Comparison of ENCODE assay signal across 12 mouse cellular contexts in the genomic region with DNA sequence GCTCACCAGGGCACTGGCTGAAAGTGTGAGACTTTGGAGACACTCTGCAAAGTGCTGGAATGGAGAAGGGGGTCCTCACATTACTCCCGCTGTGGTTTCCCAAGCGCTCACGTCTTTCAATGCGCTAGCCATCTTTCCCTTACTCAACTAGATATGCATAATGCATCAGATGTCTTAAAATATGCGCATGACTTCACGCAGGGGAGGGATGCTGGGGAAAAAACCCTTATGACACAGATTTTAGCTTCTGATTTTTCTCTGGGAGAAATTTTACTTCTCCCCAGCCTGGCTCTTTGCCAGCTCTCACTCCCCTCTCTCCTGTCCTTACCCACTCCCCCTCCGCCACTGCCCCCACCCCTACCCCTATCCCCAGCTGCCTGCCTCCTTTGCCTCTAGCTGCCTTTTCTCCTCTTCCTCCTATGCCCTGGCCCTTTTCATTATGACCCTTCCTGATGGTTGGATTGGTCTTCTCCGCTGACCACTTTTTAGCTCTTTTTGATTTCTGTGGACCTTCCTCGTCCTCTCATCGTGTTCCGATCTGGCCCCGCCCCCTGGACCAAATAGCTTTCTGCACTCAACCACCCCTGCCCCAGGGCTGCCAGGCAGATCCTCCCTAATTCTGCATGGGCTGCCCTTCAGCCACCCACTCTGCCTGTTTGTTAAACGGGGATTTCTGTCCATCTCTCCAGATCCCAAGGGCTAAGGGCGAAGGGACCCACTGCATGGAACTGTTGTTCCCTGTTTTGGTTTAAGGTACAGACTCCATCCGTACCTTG. TPM values are rescaled to one million over a fixed set of nuclear protein-coding genes. Genes with fewer than 3 reads are reported as not detected.
DNase-seq lines count a peak whose midpoint lies in the region; ATAC-seq and TF ChIP-seq lines count a peak whose summit lies in the region.
"Had no signal": no experiment of that assay in that cellular context is flagged by ENCODE, and none has a peak within 500 bp of the region (broad histone marks: within the 10 kb centered on the region; RNA-seq: fewer than 3 reads in every experiment).

No protein-coding gene starts in this region.

- WGBS in hindbrain, embryonic 15.5 days, result 27% methylated on average over 15 of the region's 15 CpGs
- WGBS in neural tube, embryonic 15.5 days, result 30% methylated on average over 15 of the region's 15 CpGs

- H3K36me3 ChIP-seq in hindbrain, embryonic 15.5 days, result no peaks in the 10 kb centered on the region
- H3K36me3 ChIP-seq in neural tube, embryonic 15.5 days, result no peaks in the 10 kb centered on the region
- H3K36me3 ChIP-seq: limb, embryonic 13.5 days had no signal

- 0 out of 2 replicates have a peak overlapping the region, but pooled peaks have one; percentile 23 for H3K9ac ChIP-seq in hindbrain, embryonic 15.5 days
- H3K9ac ChIP-seq in neural tube, embryonic 15.5 days (replicated peaks), result no peak overlapping the region

- intact Hi-C loops in gastrocnemius, adult 2 months (cut with DNase I), result loop anchor here (1.0 to 5.0 kb wide), 3 partner anchors 114 to 403 kb away; no protein-coding TSS in a partner anchor

- no peaks in the 10 kb centered on the region for H3K9me3 ChIP-seq in hindbrain, embryonic 15.5 days
- no peaks in the 10 kb centered on the region for H3K9me3 ChIP-seq in neural tube, embryonic 15.5 days (replicated peaks)
- H3K9me3 ChIP-seq: limb, embryonic 13.5 days had no signal

- ATAC-seq in hindbrain, embryonic 15.5 days (ENCODE audit: low FRiP score, low read depth), result no peak
- no peak; the same call in 1 of the 2 replicates for ATAC-seq in neural tube, embryonic 15.5 days (ENCODE audit: low FRiP score)

- peak overlapping the region; percentile 24; the same call in 1 of the 2 replicates for H3K27ac ChIP-seq in gastrocnemius, adult 2 months
- peak overlapping the region; percentile 68 for H3K27ac ChIP-seq in hindbrain, embryonic 15.5 days (replicated peaks)
- peak overlapping the region; percentile 88 for H3K27ac ChIP-seq in neural tube, embryonic 15.5 days (replicated peaks)
- H3K27ac ChIP-seq: kidney, postnatal 0 days; limb, embryonic 13.5 days; macrophage had no signal

- no peak for TF ChIP-seq CTCF in gastrocnemius, adult 2 months (IDR thresholded peaks at IDR 0.05)

- H3K4me2 ChIP-seq in hindbrain, embryonic 15.5 days, result peak overlapping the region; percentile 3; the same call in 1 of the 2 replicates
- no peak overlapping the region for H3K4me2 ChIP-seq in neural tube, embryonic 15.5 days
- H3K4me2 ChIP-seq: limb, embryonic 13.5 days had no signal

- no peaks in the 10 kb centered on the region for H3K27me3 ChIP-seq in hindbrain, embryonic 15.5 days
- H3K27me3 ChIP-seq in neural tube, embryonic 15.5 days (replicated peaks), result no peaks in the 10 kb centered on the region

- no peak for DNase-seq in gastrocnemius, adult 2 months
- DNase-seq in gastrocnemius, postnatal 10 days, result no peak
- DNase-seq in right cerebral cortex, postnatal 14 days, result peak; percentile 65
- no peak for DNase-seq in right cerebral cortex, postnatal 25 days
- DNase-seq in layer of hippocampus, postnatal 14 days (ENCODE audit: low spot score in 2 of 2), result no peak
- no peak for DNase-seq in cerebellum, adult 9-11 months

- H3K4me3 ChIP-seq in gastrocnemius, adult 2 months, result no peak overlapping the region
- no peak overlapping the region for H3K4me3 ChIP-seq in hindbrain, embryonic 15.5 days
- no peak overlapping the region for H3K4me3 ChIP-seq in neural tube, embryonic 15.5 days (replicated peaks)
- H3K4me3 ChIP-seq: limb, embryonic 13.5 days had no signal

- peaks cover 31% of the 10 kb centered on the region for H3K4me1 ChIP-seq in hindbrain, embryonic 15.5 days (replicated peaks)
- H3K4me1 ChIP-seq in neural tube, embryonic 15.5 days, result peaks cover 34% of the 10 kb centered on the region

RNA-seq across cellular contexts. Expression of a gene that starts 6.1 kb away (rescaled TPM):
- 1 to 10 TPM; 5.8 to 7.0 TPM for total RNA-seq in gastrocnemius, adult 2 months (2021)
- total RNA-seq in gastrocnemius, postnatal 10 days (2021), result 1 to 10 TPM; 5.9 to 7.2 TPM
- 16.9 and 17.0 TPM in 2 replicates for polyA plus RNA-seq in hindbrain, embryonic 15.5 days (2015; fragmentation: Nextera tagmentation; extraction: Ambion mirVana)
- 18.9 and 23.1 TPM in 2 replicates for polyA plus RNA-seq in neural tube, embryonic 15.5 days (2015; fragmentation: Nextera tagmentation; extraction: Ambion mirVana)
- total RNA-seq in layer of hippocampus, postnatal 14 days (2021), result 100 to 1,000 TPM; 211 to 242 TPM
- polyA plus RNA-seq: macrophage had no signal

RNA-seq across cellular contexts. Expression of a gene that starts 13.5 kb away (rescaled TPM):
- total RNA-seq in gastrocnemius, adult 2 months (2021), result 10 to 100 TPM; 37.5 to 45.5 TPM
- 10 to 100 TPM; 32.3 to 35.7 TPM for total RNA-seq in gastrocnemius, postnatal 10 days (2021)
- polyA plus RNA-seq in hindbrain, embryonic 15.5 days (2015; fragmentation: Nextera tagmentation; extraction: Ambion mirVana), result 17.6 and 19.2 TPM in 2 replicates
- polyA plus RNA-seq in neural tube, embryonic 15.5 days (2015; fragmentation: Nextera tagmentation; extraction: Ambion mirVana), result 20.0 and 21.8 TPM in 2 replicates
- 10 to 100 TPM; 43.4 to 46.7 TPM for total RNA-seq in layer of hippocampus, postnatal 14 days (2021)

RNA-seq across cellular contexts. Expression of a gene that starts 51.7 kb away (rescaled TPM):
- total RNA-seq in gastrocnemius, adult 2 months (2021), result not detected
- under 1 TPM in 1 of 2 experiments, not detected in 1; 0.11 TPM for total RNA-seq in gastrocnemius, postnatal 10 days (2021)
- polyA plus RNA-seq in hindbrain, embryonic 15.5 days (2015; fragmentation: Nextera tagmentation; extraction: Ambion mirVana), result 15.7 and 16.5 TPM in 2 replicates
- polyA plus RNA-seq in neural tube, embryonic 15.5 days (2015; fragmentation: Nextera tagmentation; extraction: Ambion mirVana), result 13.9 and 14.3 TPM in 2 replicates
- 10 to 100 TPM; 24.2 to 24.3 TPM for total RNA-seq in layer of hippocampus, postnatal 14 days (2021)
- total RNA-seq: gastrocnemius, adult 8-10 months had no signal
- polyA plus RNA-seq: limb, embryonic 13.5 days; macrophage had no signal

Comparison
In these comparisons a context has a peak if more than half of its experiments do, and no peak if none do; other contexts are left out.
1. H3K27ac ChIP-seq: peak in every context shown above with its lines; median percentile 88 in neural tube, embryonic 15.5 days; 68 in hindbrain, embryonic 15.5 days; 24 in gastrocnemius, adult 2 months.
2. RNA of a gene that starts 6.1 kb away (total RNA-seq): 211 to 242 TPM in layer of hippocampus, postnatal 14 days; 5.9 to 7.2 TPM in gastrocnemius, postnatal 10 days and 5.8 to 7.0 TPM in gastrocnemius, adult 2 months; every median in the first group is over 10 times any median in the second.
3. RNA of a gene that starts 51.7 kb away (total RNA-seq): 24.2 to 24.3 TPM in layer of hippocampus, postnatal 14 days; 0.11 TPM in gastrocnemius, postnatal 10 days and not detected in gastrocnemius, adult 2 months; every median in the first group is over 10 times any median in the second.